Mouse (Mus musculus) midbrain, embryonic 15.5 days (tissue): ENCODE data around the gene Irx4. TPM values are rescaled to one million over a fixed set of nuclear protein-coding genes. Genes with fewer than 3 reads are reported as not detected.

Source experiments
- ATAC-seq: fragments of 200-750 bp; cut with Nextera tagmentation; replicated peaks from 2 replicates; pipeline ENCODE4 v1.8.0; 2017; ENCODE audit warnings: moderate TSS enrichment
- H3K27ac ChIP-seq: fragments of 300-500 bp; sonication (generic); 2 replicates; pipeline ENCODE4 v1.5.1; 2015; ENCODE audit warnings: mild to moderate bottlenecking, inconsistent platforms
- H3K27me3 ChIP-seq: fragments of 300-500 bp; sonication (generic); replicated peaks from 2 replicates; pipeline ENCODE4 v1.6.1; 2015; ENCODE audit warnings: inconsistent platforms
- H3K36me3 ChIP-seq: fragments of 300-500 bp; sonication (generic); replicated peaks from 2 replicates; pipeline ENCODE4 v1.6.1; 2015; ENCODE audit warnings: inconsistent platforms
- H3K4me1 ChIP-seq: fragments of 300-500 bp; sonication (generic); 2 replicates; pipeline ENCODE4 v1.6.1; 2015; ENCODE audit warnings: inconsistent platforms
- H3K4me2 ChIP-seq: fragments of 300-500 bp; sonication (generic); 2 replicates; pipeline ENCODE4 v1.6.1; 2015; ENCODE audit warnings: inconsistent platforms, mild to moderate bottlenecking, moderate library complexity
- H3K4me3 ChIP-seq: fragments of 300-500 bp; sonication (generic); 2 replicates; pipeline ENCODE4 v1.5.1; 2015; ENCODE audit warnings: mild to moderate bottlenecking, inconsistent platforms
- H3K9ac ChIP-seq: fragments of 300-500 bp; sonication (generic); 2 replicates; pipeline ENCODE4 v1.6.1; 2015; ENCODE audit warnings: mild to moderate bottlenecking, inconsistent platforms
- H3K9me3 ChIP-seq: fragments of 300-500 bp; sonication (generic); 2 replicates; pipeline ENCODE4 v1.6.1; 2016; ENCODE audit warnings: inconsistent platforms
- WGBS: fragments of 180-500 bp; shearing (Covaris S2); methylation state at CpG from one replicate; pipeline ENCODE4 v1.1.7; 2015; ENCODE audit warnings: mixed read lengths; 5-methylcytosine and 5-hydroxymethylcytosine counted together
- polyA plus RNA-seq: library from polyadenylated mRNA; unstranded; fragments of >200 nt; fragmentation: Nextera tagmentation; extraction: Ambion mirVana; gene quantifications from 2 replicates; pipeline ENCODE4 v1.2.1, GENCODE M21; 2015

The Irx4 gene
- polyA plus RNA-seq, 1 experiment from 2014 or later: 1.7 TPM

- H3K9ac ChIP-seq: no peak overlapping the region
- H3K4me1 ChIP-seq: peaks cover 12% of the 10 kb centered on the region
- no peak overlapping the region for H3K4me3 ChIP-seq
- 0 out of 2 replicates have a peak, but pooled peaks have one; percentile 34 for ATAC-seq
- no peaks in the 10 kb centered on the region for H3K9me3 ChIP-seq
- no peak overlapping the region for H3K4me2 ChIP-seq
- peaks cover 3% of the 10 kb centered on the region for H3K27me3 ChIP-seq
- no peaks in the 10 kb centered on the region for H3K36me3 ChIP-seq
- 30% methylated on average over 4 of the region's 4 CpGs for whole genome bisulfite sequencing
- no peak overlapping the region for H3K27ac ChIP-seq
These were observed 45.8 kb downstream of the Irx4 start for GRCm38 (mm10) chr13:73306085-73306410.

GRCm38 (mm10) chr13:73306430-73306829 lies 46.2 kb downstream of the Irx4 start:
- H3K27me3 ChIP-seq: peaks cover 3% of the 10 kb centered on the region
- 32% methylated on average over 4 of the region's 4 CpGs for WGBS
- no peak overlapping the region for H3K4me2 ChIP-seq
- no peaks in the 10 kb centered on the region for H3K9me3 ChIP-seq
- H3K4me1 ChIP-seq: peaks cover 12% of the 10 kb centered on the region
- H3K36me3 ChIP-seq: no peaks in the 10 kb centered on the region
- no peak overlapping the region for H3K9ac ChIP-seq
- H3K4me3 ChIP-seq: no peak overlapping the region
- no peak overlapping the region for H3K27ac ChIP-seq
- no peak for ATAC-seq

GRCm38 (mm10) chr13:73310183-73310929 lies 50.1 kb downstream of the Irx4 start:
- Histone ChIP-seq H3K9ac (no peak overlapping the region), H3K4me3 (no peak overlapping the region), H3K4me1 (peaks cover 12% of the 10 kb centered on the region), H3K9me3 (no peaks in the 10 kb centered on the region), H3K27me3 (peaks cover 3% of the 10 kb centered on the region), H3K27ac (no peak overlapping the region), H3K4me2 (no peak overlapping the region), H3K36me3 (no peaks in the 10 kb centered on the region)
- ATAC-seq: 0 out of 2 replicates have a peak, but pooled peaks have one; percentile 27
- WGBS: 15% methylated on average over 8 of the region's 8 CpGs

Other genes starting within 250 kb of the Irx4 start
- 74.3 and 78.9 TPM in 2 replicates for gene Mrpl36, start 68.0 kb downstream of the Irx4 start, polyA plus RNA-seq
- gene Ndufs6, start 68.1 kb downstream of the Irx4 start, polyA plus RNA-seq: 390 and 410 TPM in 2 replicates
- 64.4 and 66.7 TPM in 2 replicates for gene Lpcat1, start 206.7 kb downstream of the Irx4 start, polyA plus RNA-seq